Mouse (Mus musculus) kidney, embryonic 14.5 days (tissue): Measurements from ENCODE around the gene Phf21b. TPM values are rescaled to one million over a fixed set of nuclear protein-coding genes. Genes with fewer than 3 reads are reported as not detected.
"Not testable (repeated sequence)": the region's sequence is repeated elsewhere in the genome, so short reads cannot be mapped to it uniquely, and the experiment has no call there.

ENCODE experiments used
- ATAC-seq: fragments of 200-750 bp; cut with Nextera tagmentation; 2 replicates; pipeline ENCODE4 v1.8.0; 2017; ENCODE audit warnings: moderate number of reproducible peaks, mild to moderate bottlenecking, moderate TSS enrichment, moderate library complexity; ENCODE audit not compliant: low FRiP score, low TSS enrichment
- H3K27ac ChIP-seq: fragments of 300-500 bp; sonication (generic); 2 replicates; pipeline ENCODE4 v1.5.1; 2014; ENCODE audit warnings: low read depth, mild to moderate bottlenecking, low read length, moderate library complexity, mixed read lengths
- H3K27me3 ChIP-seq: fragments of 300-500 bp; sonication (generic); 2 replicates; pipeline ENCODE4 v1.6.1; 2014; ENCODE audit warnings: mild to moderate bottlenecking, low read length; ENCODE audit not compliant: control insufficient read depth, insufficient read depth
- H3K36me3 ChIP-seq: fragments of 300-500 bp; sonication (generic); 2 replicates; pipeline ENCODE4 v1.6.1; 2014; ENCODE audit warnings: low read length, mixed read lengths; ENCODE audit not compliant: control insufficient read depth, insufficient read depth
- H3K4me1 ChIP-seq: fragments of 300-500 bp; sonication (generic); 2 replicates; pipeline ENCODE4 v1.6.1; 2014; ENCODE audit warnings: low read length, mixed read lengths; ENCODE audit not compliant: control insufficient read depth, insufficient read depth
- H3K4me2 ChIP-seq: fragments of 300-500 bp; sonication (generic); replicated peaks from 2 replicates; pipeline ENCODE4 v1.6.1; 2014; ENCODE audit warnings: low read depth, mild to moderate bottlenecking, low read length
- H3K4me3 ChIP-seq: fragments of 300-500 bp; sonication (generic); 2 replicates; pipeline ENCODE4 v1.5.1; 2014; ENCODE audit warnings: mild to moderate bottlenecking, low read length
- H3K9ac ChIP-seq: fragments of 300-500 bp; sonication (generic); 2 replicates; pipeline ENCODE4 v1.6.1; 2014; ENCODE audit warnings: low read depth, mild to moderate bottlenecking, low read length, moderate library complexity
- H3K9me3 ChIP-seq: fragments of 300-500 bp; sonication (generic); 2 replicates; pipeline ENCODE4 v1.6.1; 2016; ENCODE audit warnings: low read length; ENCODE audit not compliant: control insufficient read depth
- WGBS: fragments of 180-500 bp; shearing (Covaris S2); extraction: QIAGEN DNeasy Blood & Tissue Kit; methylation state at CpG from one replicate; pipeline ENCODE4 v1.1.7; 2014; 5-methylcytosine and 5-hydroxymethylcytosine counted together
- polyA plus RNA-seq: library from polyadenylated mRNA; unstranded; fragments of >200 nt; fragmentation: Nextera tagmentation; extraction: Ambion mirVana; gene quantifications from 2 replicates; pipeline ENCODE4 v1.2.1, GENCODE M21; 2014

The Phf21b gene
- polyA plus RNA-seq, result 1.1 and 1.8 TPM in 2 replicates

DNA sequence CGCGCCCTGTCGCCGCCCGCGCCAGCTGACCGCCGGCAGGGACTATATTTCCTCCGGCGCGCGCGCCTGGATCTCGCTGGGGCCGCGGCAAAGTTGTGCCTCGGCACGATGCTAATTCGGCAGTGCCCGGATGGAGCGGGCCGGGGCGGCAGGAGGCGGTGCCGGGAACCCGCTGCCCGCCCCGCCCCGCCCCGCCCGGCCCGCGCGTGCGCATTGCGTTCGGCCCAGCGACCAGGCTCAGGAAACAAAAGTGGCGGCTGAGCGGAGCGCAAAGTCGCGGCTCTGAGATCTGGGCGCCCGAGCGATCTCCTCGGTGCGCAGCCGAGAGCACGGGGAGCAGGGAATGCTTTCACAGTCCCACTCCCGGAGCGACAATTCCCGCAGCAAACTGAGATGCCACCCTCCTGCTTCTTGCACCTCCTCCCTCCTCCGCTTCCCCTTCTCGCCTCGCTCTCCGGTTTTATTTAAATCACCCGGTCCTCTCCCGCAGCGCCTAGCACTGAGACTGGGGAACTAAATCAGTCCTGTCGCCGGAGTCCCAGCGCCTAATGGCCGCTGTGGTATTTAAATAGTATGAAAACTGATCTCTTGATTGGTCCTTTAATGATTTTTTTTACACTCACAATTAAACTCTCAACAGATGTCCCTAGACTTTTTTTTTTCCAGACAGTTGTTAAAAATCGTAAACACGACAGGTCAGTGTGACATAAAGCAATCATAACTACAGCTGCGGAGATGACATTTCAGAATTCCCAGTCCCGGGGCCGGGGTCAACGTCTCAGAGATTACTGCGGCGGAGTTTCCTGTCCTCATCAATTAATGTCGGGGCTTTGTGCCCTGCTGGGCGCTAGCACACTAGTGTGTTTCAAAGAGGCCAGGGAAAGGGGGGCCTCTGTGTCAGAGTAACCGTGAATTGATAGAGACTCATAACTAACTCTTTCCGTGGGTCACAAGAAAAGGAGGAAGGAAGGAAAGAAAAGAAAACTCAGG, at the start of gene Phf21b:
Gene Phf21b (minus strand): TSS at position 44 of the 990 bp plus-strand sequence.
- peak within 1 kb of the TSS; percentile 71 for H3K27ac ChIP-seq
- H3K9ac ChIP-seq, result peak within 1 kb of the TSS; percentile 79
- H3K36me3 ChIP-seq, result no peaks in the 10 kb centered on the region
- peak; percentile 84 for ATAC-seq
- peak within 1 kb of the TSS; percentile 99 for H3K4me2 ChIP-seq
- H3K4me3 ChIP-seq, result peak within 1 kb of the TSS; percentile 60
- H3K27me3 ChIP-seq, result peaks cover 9% of the 10 kb centered on the region; the same call in 1 of the 2 replicates
- H3K9me3 ChIP-seq, result no peaks in the 10 kb centered on the region
- under 1% methylated on average over 74 of the region's 76 CpGs for WGBS
- peaks cover 18% of the 10 kb centered on the region for H3K4me1 ChIP-seq

DNA sequence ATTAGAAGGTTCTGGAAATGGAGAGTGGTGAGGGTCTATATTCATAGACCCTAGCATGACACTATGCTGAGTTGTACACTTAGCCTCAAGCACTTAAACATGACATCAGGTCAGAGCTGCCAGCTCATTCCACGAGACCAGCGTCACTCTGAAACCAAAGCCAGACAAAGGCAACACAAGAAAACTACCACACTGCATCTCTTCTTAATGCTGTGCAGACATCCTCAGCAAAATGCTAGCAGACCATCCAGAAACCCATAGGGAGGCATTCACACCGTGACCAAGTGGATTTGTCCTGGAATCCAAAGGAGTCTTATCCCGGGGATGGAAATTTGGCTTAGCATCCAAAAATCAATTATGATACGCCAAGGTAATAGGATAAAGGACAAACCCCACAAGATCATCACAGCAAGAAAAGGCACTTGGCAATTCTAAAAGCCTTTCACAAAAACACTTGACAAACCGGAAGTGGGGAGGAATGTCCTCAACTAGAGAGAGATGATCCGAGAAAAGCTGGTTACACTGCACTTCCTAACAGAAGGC, 48.1 kb upstream of the Phf21b start:
- H3K9ac ChIP-seq, result no peak overlapping the region
- no peaks in the 10 kb centered on the region for H3K9me3 ChIP-seq
- no peak for ATAC-seq
- H3K4me3 ChIP-seq, result no peak overlapping the region
- no peak overlapping the region for H3K27ac ChIP-seq
- no peaks in the 10 kb centered on the region for H3K36me3 ChIP-seq
- 81% methylated on average over 7 of the region's 7 CpGs for WGBS
- H3K27me3 ChIP-seq, result no peaks in the 10 kb centered on the region
- H3K4me1 ChIP-seq, result no peaks in the 10 kb centered on the region
- H3K4me2 ChIP-seq, result no peak overlapping the region

DNA sequence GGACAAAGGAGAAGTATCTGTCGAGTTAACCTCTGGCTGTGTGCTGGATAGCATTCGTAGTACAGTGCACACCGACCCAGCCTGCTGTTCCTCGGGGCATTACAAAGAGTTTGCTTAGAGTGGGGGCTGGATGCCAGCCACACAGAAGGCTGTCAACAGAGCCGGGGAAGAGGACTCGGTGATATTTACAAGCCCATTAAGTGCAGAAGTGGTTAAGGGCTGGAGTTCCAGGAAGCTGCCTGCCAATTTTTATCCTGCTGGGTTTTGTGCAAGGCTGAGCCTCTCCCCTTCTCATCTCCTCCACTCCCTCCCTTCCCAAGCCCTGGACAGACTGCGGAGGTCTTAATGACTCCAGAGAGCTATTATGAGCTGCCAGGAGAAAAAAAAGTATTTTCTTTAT, 42.2 kb upstream of the Phf21b start:
- Histone ChIP-seq H3K4me3 (no peak overlapping the region), H3K27ac (no peak overlapping the region), H3K4me2 (no peak overlapping the region), H3K9me3 (no peaks in the 10 kb centered on the region), H3K4me1 (no peaks in the 10 kb centered on the region), H3K9ac (no peak overlapping the region), H3K27me3 (no peaks in the 10 kb centered on the region), H3K36me3 (no peaks in the 10 kb centered on the region)
- WGBS, result 29% methylated on average over 7 of the region's 7 CpGs
- no peak for ATAC-seq

DNA sequence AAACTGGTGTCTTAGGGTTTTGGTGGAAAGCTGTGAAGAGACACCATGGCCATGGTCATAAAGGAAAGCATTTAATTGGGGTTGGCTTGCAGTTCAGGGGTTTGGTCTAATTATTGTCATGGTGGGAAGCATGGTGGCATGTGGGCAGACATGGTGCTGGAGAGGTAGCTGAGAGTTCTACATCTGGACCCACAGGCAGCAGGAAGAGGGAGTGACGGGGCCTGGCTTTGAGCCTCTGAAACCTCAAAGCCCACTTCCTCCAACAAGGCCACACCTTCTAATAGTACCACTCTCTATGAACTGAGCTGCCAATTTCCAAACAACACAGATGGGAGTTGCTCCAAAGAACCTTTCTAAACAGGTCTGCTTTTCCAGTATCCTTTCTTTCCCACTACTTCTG, 40.8 kb upstream of the Phf21b start:
- no peak overlapping the region for H3K4me2 ChIP-seq
- no peak overlapping the region for H3K27ac ChIP-seq
- no peaks in the 10 kb centered on the region for H3K9me3 ChIP-seq
- no peak for ATAC-seq
- no peaks in the 10 kb centered on the region for H3K36me3 ChIP-seq
- H3K4me1 ChIP-seq, result no peaks in the 10 kb centered on the region
- no peaks in the 10 kb centered on the region for H3K27me3 ChIP-seq
- no peak overlapping the region for H3K4me3 ChIP-seq
- no peak overlapping the region for H3K9ac ChIP-seq
- WGBS, result 82% methylated on average over 1 of the region's 1 CpGs

- H3K4me1 ChIP-seq, H3K4me2 ChIP-seq, H3K27me3 ChIP-seq, H3K27ac ChIP-seq, H3K9ac ChIP-seq, ATAC-seq, H3K9me3 ChIP-seq, H3K36me3 ChIP-seq, H3K4me3 ChIP-seq: not testable (repeated sequence)
- 77% methylated on average over 10 of the region's 10 CpGs for WGBS
Measured at GRCm38 (mm10) chr15:84896216-84896615, 40.4 kb upstream of the Phf21b start.

GRCm38 (mm10) chr15:84891658-84892057, 35.8 kb upstream of the Phf21b start:
- Histone ChIP-seq H3K4me2 (no peak overlapping the region), H3K9me3 (no peaks in the 10 kb centered on the region), H3K9ac (no peak overlapping the region), H3K36me3 (no peaks in the 10 kb centered on the region), H3K27me3 (no peaks in the 10 kb centered on the region), H3K4me1 (no peaks in the 10 kb centered on the region), H3K27ac (no peak overlapping the region), H3K4me3 (no peak overlapping the region)
- 0% methylated on average over 3 of the region's 3 CpGs for WGBS
- no peak for ATAC-seq

DNA sequence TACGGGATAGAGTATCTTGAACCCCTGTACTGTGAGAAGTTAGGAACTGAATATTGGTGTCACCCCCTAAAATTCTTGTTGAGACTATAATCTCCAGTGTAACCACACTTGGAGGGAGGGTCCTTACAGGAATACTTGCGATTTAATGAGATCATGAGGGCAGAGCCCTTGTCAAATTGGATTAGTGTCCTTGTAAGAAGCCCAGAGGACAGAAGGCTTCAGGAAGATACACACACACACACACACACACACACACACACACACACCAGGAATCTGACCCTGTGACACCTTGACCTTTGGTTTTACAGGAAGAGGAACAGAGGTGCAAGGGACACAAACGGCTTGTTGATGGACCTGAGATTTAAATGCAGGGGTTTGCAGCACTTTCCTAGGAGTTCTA, 35.4 kb upstream of the Phf21b start:
- H3K9ac ChIP-seq, result no peak overlapping the region
- H3K27me3 ChIP-seq, result no peaks in the 10 kb centered on the region
- H3K4me2 ChIP-seq, result no peak overlapping the region
- H3K36me3 ChIP-seq, result no peaks in the 10 kb centered on the region
- no peak overlapping the region for H3K4me3 ChIP-seq
- no peak for ATAC-seq
- no peaks in the 10 kb centered on the region for H3K4me1 ChIP-seq
- 54% methylated on average over 3 of the region's 3 CpGs for WGBS
- no peaks in the 10 kb centered on the region for H3K9me3 ChIP-seq
- no peak overlapping the region for H3K27ac ChIP-seq

DNA sequence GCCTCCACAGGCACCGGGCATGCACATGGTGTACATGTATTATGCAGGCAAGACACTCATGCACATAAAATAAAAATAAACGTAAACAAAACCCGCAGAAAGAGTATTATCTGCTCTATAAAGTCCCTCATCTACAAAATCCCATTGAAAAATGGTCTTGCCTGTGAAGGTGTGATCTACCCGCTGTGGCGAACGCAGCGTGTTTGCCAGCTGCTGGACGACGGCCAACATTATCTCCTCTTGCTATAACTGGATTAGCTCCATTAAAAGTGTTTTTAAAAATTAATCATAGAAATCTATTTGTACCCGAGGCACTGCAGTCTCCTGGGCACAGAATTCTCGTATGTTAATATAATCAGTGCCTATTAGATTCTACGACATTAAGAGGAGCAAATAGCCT, 32.2 kb upstream of the Phf21b start:
- Histone ChIP-seq H3K4me3 (no peak overlapping the region), H3K36me3 (no peaks in the 10 kb centered on the region), H3K27me3 (no peaks in the 10 kb centered on the region), H3K9me3 (no peaks in the 10 kb centered on the region), H3K4me1 (no peaks in the 10 kb centered on the region), H3K4me2 (no peak overlapping the region), H3K27ac (no peak overlapping the region), H3K9ac (no peak overlapping the region)
- no peak for ATAC-seq
- 85% methylated on average over 12 of the region's 12 CpGs for WGBS
